Mouse (Mus musculus) midbrain, embryonic 16.5 days (tissue): ENCODE measurements at regions not wholly inside any gene's neighbourhood (a gene's known extent, or its start where the extent isn't known, plus 50 kb on each side); places are given as distances from the start of the nearest gene placed in this dataset.

Source experiments
- ATAC-seq: fragments of 200-750 bp; cut with Nextera tagmentation; 2 replicates; pipeline ENCODE4 v1.8.0; 2017; ENCODE audit warnings: moderate TSS enrichment
- H3K27ac ChIP-seq: fragments of 300-500 bp; sonication (generic); 2 replicates; pipeline ENCODE4 v1.5.1; 2014; ENCODE audit warnings: mild to moderate bottlenecking, low read length, mixed read lengths
- H3K27me3 ChIP-seq: fragments of 300-500 bp; sonication (generic); 2 replicates; pipeline ENCODE4 v1.6.1; 2014; ENCODE audit warnings: low read depth, low read length, mixed read lengths; ENCODE audit not compliant: control insufficient read depth, insufficient read depth
- H3K36me3 ChIP-seq: fragments of 300-500 bp; sonication (generic); 2 replicates; pipeline ENCODE4 v1.6.1; 2014; ENCODE audit warnings: mild to moderate bottlenecking, low read length, moderate library complexity, mixed read lengths; ENCODE audit not compliant: control insufficient read depth, insufficient read depth
- H3K4me1 ChIP-seq: fragments of 300-500 bp; sonication (generic); 2 replicates; pipeline ENCODE4 v1.6.1; 2014; ENCODE audit warnings: mild to moderate bottlenecking, low read length, mixed read lengths; ENCODE audit not compliant: control insufficient read depth, insufficient read depth
- H3K4me2 ChIP-seq: fragments of 300-500 bp; sonication (generic); 2 replicates; pipeline ENCODE4 v1.6.1; 2014; ENCODE audit warnings: mild to moderate bottlenecking, low read length, mixed read lengths
- H3K4me3 ChIP-seq: fragments of 300-500 bp; sonication (generic); 2 replicates; pipeline ENCODE4 v1.5.1; 2014; ENCODE audit warnings: low read depth, mild to moderate bottlenecking, low read length, moderate library complexity, mixed read lengths
- H3K9ac ChIP-seq: fragments of 300-500 bp; sonication (generic); 2 replicates; pipeline ENCODE4 v1.6.1; 2014; ENCODE audit warnings: low read depth, low read length, mixed read lengths
- H3K9me3 ChIP-seq: fragments of 300-500 bp; sonication (generic); replicated peaks from 2 replicates; pipeline ENCODE4 v1.6.1; 2014; ENCODE audit warnings: mild to moderate bottlenecking, low read length, mixed read lengths; ENCODE audit not compliant: control insufficient read depth, poor library complexity, severe bottlenecking
- WGBS: fragments of 180-500 bp; shearing (Covaris S2); extraction: QIAGEN DNeasy Blood & Tissue Kit; methylation state at CpG from one replicate; pipeline ENCODE4 v1.1.7; 2014; 5-methylcytosine and 5-hydroxymethylcytosine counted together

DNA sequence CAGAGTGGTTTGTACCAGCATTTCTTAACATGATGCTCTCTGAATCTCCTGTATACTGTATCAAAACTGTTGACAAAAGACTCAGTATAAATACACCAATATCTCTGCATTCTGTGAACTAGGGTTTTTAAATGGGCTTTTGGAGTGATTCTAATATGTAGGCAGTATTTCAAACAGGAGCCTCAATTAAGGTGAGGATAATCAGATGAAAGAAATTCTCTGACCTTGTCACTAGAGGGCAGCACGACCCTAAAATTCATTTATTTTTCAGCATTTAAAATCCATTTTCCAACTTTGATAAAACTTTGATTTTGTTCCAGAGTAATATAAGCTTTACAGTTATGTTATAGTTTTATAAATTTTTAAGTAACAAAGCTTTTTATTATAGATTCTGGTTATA is 114.5 kb downstream of the Rfx6 start:
- H3K9me3 ChIP-seq = no peaks in the 10 kb centered on the region
- H3K4me3 ChIP-seq = no peak overlapping the region

DNA sequence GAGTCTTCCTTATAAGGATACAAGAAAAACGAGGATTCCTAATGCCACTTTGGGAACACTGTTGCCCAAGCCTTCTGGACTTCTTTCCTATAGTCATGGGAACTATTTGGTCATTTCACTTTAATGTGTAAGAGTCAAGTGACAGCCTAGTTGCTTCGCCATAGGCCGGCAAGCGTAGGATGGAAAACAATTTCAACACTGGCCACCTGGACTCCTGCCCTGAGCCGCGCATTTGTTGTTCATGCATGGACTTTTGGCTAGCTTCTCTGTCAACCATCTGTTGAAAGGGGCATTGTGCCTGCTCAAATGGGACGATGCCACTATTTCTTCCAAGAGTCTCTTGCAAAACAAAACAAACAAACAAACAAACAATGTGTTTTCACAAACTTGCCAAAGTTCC is 116.3 kb downstream of the Rfx6 start:
- 84% methylated on average over 7 of the region's 7 CpGs for WGBS
- H3K36me3 ChIP-seq = no peaks in the 10 kb centered on the region
- H3K9ac ChIP-seq = no peak overlapping the region
- no peaks in the 10 kb centered on the region for H3K4me1 ChIP-seq
- H3K4me3 ChIP-seq = no peak overlapping the region
- H3K27me3 ChIP-seq = no peaks in the 10 kb centered on the region
- H3K4me2 ChIP-seq = no peak overlapping the region
- ATAC-seq = no peak
- no peak overlapping the region for H3K27ac ChIP-seq
- H3K9me3 ChIP-seq = no peaks in the 10 kb centered on the region

More for the DNA sequence above, 114.5 kb downstream of the Rfx6 start:
- Histone ChIP-seq H3K4me1 (no peaks in the 10 kb centered on the region), H3K36me3 (no peaks in the 10 kb centered on the region), H3K27me3 (no peaks in the 10 kb centered on the region), H3K27ac (no peak overlapping the region), H3K4me2 (no peak overlapping the region), H3K9ac (no peak overlapping the region)
- WGBS = 0% methylated on average over 1 of the region's 1 CpGs
- no peak for ATAC-seq

DNA sequence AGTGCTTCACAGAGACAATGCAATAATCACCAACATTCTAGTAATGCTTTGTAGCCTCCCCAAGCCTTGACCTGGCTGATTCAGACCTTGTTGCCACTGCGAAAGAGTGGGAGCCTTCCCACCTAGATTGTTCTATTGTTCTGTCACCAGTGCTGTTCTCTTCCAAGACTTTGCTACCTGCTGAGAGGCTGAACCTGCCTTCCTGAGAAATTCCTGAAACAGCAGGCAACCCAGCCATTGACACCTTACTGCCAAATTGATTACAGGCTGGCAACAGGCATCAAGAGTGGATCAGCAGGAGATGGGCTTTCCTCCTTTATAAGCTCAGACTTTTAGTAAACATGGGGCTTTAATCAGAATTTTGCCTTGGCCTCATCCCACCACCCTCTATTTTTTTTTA is 139.1 kb downstream of the Rfx6 start:
- WGBS = 45% methylated on average over 1 of the region's 1 CpGs
- Histone ChIP-seq H3K9ac (no peak overlapping the region), H3K4me3 (no peak overlapping the region), H3K27ac (no peak overlapping the region), H3K9me3 (no peaks in the 10 kb centered on the region), H3K36me3 (no peaks in the 10 kb centered on the region), H3K27me3 (no peaks in the 10 kb centered on the region), H3K4me2 (no peak overlapping the region), H3K4me1 (no peaks in the 10 kb centered on the region)
- no peak for ATAC-seq

DNA sequence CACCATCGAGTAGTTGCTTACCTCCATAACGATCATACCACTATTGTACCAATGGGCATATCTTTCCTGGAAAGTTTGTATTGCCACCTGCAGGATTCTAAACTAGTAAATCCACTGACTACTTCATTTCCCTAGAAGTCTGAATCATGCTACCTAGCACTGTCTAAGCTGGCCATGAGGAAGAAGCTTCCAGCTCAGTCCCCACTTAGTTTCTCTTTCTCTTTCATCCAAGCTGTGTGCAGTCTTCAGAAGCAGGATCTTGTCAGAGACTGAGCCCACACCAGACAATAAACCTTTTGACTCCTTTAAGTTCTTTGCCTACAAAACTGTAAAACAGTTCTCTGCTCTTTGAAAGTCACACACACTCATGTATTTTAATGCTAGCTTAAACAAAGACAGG is 146.3 kb downstream of the Rfx6 start:
- H3K36me3 ChIP-seq = no peaks in the 10 kb centered on the region
- no peaks in the 10 kb centered on the region for H3K4me1 ChIP-seq
- 100% methylated on average over 2 of the region's 2 CpGs for WGBS
- H3K9me3 ChIP-seq = no peaks in the 10 kb centered on the region
- H3K27ac ChIP-seq = no peak overlapping the region
- no peak overlapping the region for H3K9ac ChIP-seq
- no peak overlapping the region for H3K4me2 ChIP-seq
- no peaks in the 10 kb centered on the region for H3K27me3 ChIP-seq
- no peak overlapping the region for H3K4me3 ChIP-seq
- ATAC-seq = no peak

DNA sequence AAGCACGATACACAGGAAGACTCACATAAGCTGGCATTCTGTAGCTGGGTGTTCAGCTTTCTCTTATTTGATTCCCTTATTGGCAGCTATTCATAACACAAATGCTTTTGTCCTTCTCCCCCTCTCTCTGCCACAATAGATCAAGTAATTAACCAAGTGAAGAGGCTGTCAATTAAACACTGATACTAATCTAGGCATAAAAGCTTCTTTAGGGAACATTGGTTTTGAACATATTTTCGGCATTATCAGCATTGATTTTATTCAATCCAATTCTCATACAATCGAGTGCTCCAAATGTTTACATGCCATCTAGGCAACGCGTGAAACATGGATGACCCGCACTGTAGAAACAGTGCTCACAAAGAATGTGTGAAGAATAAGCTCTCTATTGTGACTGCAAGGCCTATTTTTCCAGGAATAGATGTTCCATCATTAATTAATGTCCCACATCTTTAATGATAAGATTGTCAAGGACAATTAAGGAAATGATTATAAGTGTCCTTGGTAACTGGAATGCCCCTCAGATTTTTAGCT is 148.9 kb downstream of the Rfx6 start:
- H3K9ac ChIP-seq = no peak overlapping the region
- H3K4me3 ChIP-seq = no peak overlapping the region
- H3K36me3 ChIP-seq = no peaks in the 10 kb centered on the region
- WGBS = 36% methylated on average over 6 of the region's 6 CpGs
- H3K9me3 ChIP-seq = no peaks in the 10 kb centered on the region
- no peak overlapping the region for H3K4me2 ChIP-seq
- H3K27ac ChIP-seq = no peak overlapping the region
- ATAC-seq = no peak
- H3K4me1 ChIP-seq = no peaks in the 10 kb centered on the region
- no peaks in the 10 kb centered on the region for H3K27me3 ChIP-seq

DNA sequence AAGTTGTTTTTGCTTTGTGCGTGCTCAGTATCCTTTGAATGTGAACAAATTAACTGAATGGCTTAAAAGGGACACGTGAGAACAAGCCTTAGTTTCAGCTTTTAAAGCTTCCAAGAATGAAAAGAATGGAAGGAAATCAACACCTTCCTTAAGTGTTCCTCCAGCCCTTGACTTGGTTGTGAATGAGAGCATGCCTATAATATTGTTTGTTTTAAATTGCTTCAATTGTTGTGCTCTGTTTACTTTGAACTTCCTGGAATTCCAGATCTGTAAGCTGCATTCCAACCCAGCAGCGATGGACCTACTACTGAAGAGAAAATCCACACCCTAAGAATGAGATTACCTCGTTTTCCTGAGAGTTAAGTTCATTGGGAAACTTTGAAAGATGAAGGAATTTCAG is 154.9 kb downstream of the Rfx6 start:
- 52% methylated on average over 4 of the region's 4 CpGs for WGBS
- Histone ChIP-seq H3K4me3 (no peak overlapping the region), H3K9me3 (no peaks in the 10 kb centered on the region; the same call in 1 of the 2 replicates), H3K4me2 (no peak overlapping the region; the same call in 1 of the 2 replicates), H3K9ac (no peak overlapping the region), H3K36me3 (no peaks in the 10 kb centered on the region), H3K27me3 (no peaks in the 10 kb centered on the region), H3K4me1 (no peaks in the 10 kb centered on the region), H3K27ac (no peak overlapping the region)
- no peak for ATAC-seq

DNA sequence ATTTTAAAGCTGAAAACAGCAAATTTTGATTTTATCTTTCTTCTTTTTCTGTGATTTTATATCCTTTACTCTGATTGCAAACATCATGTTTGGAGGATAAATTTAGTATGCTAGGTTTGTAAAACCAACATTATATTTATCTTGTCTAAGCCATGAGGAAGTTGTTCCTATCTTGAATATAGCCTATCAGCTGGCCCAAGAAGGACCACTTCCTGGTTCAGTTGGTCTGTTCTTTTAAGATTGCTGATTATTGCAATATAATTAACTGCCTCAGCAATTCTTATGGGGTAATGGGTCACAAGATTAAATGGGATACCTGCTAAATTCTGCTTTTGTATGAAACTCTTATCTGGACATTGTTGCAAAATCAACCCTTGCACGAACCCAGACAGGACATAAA is 165.5 kb downstream of the Rfx6 start:
- H3K36me3 ChIP-seq = no peaks in the 10 kb centered on the region
- H3K4me1 ChIP-seq = no peaks in the 10 kb centered on the region
- no peaks in the 10 kb centered on the region for H3K9me3 ChIP-seq
- H3K4me2 ChIP-seq = no peak overlapping the region
- no peak overlapping the region for H3K27ac ChIP-seq
- no peaks in the 10 kb centered on the region for H3K27me3 ChIP-seq
- ATAC-seq = no peak
- H3K4me3 ChIP-seq = no peak overlapping the region
- no peak overlapping the region for H3K9ac ChIP-seq
- 65% methylated on average over 1 of the region's 1 CpGs for WGBS

DNA sequence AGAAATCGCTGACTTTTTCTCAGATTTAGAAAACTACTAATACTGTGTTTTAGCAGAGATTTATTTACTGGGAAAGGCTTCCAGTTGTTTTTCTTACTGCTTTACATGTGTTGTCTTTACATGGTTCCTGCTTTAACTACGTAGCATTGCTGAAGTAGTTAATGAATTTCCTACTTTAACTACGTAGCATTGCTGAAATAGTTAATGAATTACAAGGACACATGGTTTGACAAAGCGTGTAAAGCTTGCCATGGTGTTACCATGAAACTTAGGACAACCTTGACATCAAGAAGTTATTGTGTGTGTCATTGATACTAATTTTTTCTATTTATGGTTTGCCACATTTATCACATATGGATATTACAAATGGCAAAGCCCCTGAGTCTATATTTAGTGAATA is 168.7 kb downstream of the Rfx6 start:
- 83% methylated on average over 4 of the region's 4 CpGs for WGBS
- no peaks in the 10 kb centered on the region for H3K36me3 ChIP-seq
- no peaks in the 10 kb centered on the region for H3K4me1 ChIP-seq
- ATAC-seq = no peak
- H3K27me3 ChIP-seq = no peaks in the 10 kb centered on the region
- no peak overlapping the region for H3K4me3 ChIP-seq
- no peaks in the 10 kb centered on the region for H3K9me3 ChIP-seq
- no peak overlapping the region for H3K27ac ChIP-seq
- no peak overlapping the region for H3K9ac ChIP-seq
- no peak overlapping the region for H3K4me2 ChIP-seq

DNA sequence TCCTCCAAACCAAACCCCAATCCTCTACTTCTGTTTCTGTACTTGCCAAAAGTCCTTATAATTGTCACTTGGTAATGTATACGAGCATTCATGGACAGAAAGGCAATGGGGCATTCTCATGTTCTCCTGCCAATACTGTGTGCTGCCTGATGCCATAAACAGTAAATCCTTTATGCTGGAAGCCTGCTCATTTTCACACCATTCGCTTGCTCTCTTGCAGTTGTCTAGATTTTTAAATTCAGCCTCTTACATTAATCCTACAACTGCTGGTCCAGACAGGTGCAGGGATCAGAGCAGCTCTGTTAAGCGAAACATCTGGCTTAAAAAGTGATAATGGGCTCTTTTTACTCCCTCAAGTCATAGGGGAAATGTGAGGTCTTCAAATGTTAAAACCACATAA is 152.9 kb upstream of the Vgll2 start:
- H3K9ac ChIP-seq = no peak overlapping the region
- no peaks in the 10 kb centered on the region for H3K36me3 ChIP-seq
- H3K27ac ChIP-seq = no peak overlapping the region
- H3K4me1 ChIP-seq = no peaks in the 10 kb centered on the region
- no peak overlapping the region for H3K4me3 ChIP-seq
- WGBS = 76% methylated on average over 3 of the region's 3 CpGs
- H3K9me3 ChIP-seq = no peaks in the 10 kb centered on the region
- no peak overlapping the region for H3K4me2 ChIP-seq
- no peaks in the 10 kb centered on the region for H3K27me3 ChIP-seq
- ATAC-seq = no peak
